Mouse (Mus musculus) R1 (cell line): ENCODE results near the gene Rbm4b.

ENCODE experiments used
- DNase-seq: peaks from one replicate; pipeline ENCODE4 v3.0.0-alpha.2; 2018; ENCODE audit warnings: low read depth, low spot score

Gene Rbm4b

DNA sequence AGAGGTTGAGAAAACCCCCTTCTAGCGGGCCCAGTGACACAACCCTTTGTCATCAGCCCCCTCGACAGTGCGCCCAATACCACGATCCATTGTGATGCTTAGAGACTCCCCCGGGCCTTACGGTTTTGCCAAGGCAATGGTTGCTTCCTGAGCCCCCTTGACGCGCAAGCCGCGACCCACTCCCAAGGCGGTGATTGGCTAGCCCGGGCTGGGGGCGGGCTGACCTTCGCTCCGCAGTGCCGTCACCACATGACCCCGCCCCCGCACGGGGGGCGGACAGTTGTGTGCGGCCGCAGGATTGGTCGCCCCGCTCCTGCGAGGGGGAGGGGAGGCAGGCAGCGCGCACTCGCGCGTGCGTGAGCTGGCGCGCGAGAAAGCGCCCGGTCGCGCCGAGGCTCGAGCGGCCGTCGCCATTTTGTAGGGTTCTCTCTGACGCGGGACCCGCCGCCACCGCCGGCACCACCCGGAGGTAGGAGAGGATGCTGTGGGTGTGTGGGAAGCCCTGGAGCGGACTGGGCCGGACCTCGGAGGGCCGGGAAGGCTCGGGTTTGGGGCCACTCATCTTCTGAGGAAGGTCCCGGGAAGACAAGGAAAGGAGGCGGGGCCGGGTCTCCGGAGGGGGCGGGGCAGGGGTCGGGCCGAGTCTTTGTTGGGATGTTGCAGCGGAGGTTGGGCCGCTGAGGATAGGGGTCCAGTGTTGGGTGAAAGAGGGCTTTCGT is at the start of gene Rbm4b:
Gene Rbm4b (plus strand): TSS at position 305 of the 719 bp plus-strand sequence.
- peak; percentile 96 for DNase-seq

GRCm38 (mm10) chr19:4708765-4709164 is 47.5 kb upstream of the Rbm4b start:
- DNase-seq: peak; percentile 53

GRCm38 (mm10) chr19:4711098-4711600 is 45.1 kb upstream of the Rbm4b start, which contains the start of gene Sptbn2:
Gene Sptbn2 (plus strand): TSS chr19:4711167.
- peak; percentile 38 for DNase-seq

DNA sequence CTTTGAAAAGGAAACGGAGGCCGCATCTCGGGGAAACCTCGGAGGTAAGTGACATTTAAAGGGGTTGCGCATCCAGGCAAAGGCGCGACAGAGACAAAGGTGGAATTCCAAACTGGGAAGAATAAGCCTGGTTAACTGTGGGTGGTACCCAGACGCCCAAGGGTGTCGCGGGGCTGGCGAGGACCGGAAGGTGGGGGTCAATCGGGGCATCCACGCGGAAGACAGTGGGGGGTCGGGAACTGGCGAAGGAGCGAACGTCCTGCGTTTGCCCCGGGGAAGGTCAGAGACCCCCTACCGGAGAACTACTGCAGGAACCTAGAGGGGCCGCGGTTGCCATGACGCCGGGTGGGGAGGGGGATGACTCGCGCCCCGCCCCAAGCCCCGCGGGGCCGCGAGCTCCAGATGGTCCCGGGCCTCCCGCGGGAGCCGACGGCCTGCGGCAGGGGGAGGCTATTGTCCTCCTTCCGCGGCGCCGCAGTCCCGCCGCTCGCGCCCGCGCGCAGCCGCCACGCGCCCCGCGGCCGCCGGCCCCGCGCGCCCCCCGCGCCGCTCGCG is 44.6 kb upstream of the Rbm4b start:
- DNase-seq: peak; percentile 63

GRCm38 (mm10) chr19:4712156-4712780 is 44.0 kb upstream of the Rbm4b start:
- peak; percentile 58 for DNase-seq

- DNase-seq: no peak
Observed at GRCm38 (mm10) chr19:4712781-4713526, 43.3 kb upstream of the Rbm4b start.

- no peak for DNase-seq
Observed at GRCm38 (mm10) chr19:4713886-4714285, 42.4 kb upstream of the Rbm4b start.

GRCm38 (mm10) chr19:4716756-4717155 is 39.5 kb upstream of the Rbm4b start:
- no peak for DNase-seq

- DNase-seq: no peak
Observed at GRCm38 (mm10) chr19:4717281-4717680, 39.0 kb upstream of the Rbm4b start.

GRCm38 (mm10) chr19:4718716-4719115 is 37.6 kb upstream of the Rbm4b start:
- DNase-seq: no peak

DNA sequence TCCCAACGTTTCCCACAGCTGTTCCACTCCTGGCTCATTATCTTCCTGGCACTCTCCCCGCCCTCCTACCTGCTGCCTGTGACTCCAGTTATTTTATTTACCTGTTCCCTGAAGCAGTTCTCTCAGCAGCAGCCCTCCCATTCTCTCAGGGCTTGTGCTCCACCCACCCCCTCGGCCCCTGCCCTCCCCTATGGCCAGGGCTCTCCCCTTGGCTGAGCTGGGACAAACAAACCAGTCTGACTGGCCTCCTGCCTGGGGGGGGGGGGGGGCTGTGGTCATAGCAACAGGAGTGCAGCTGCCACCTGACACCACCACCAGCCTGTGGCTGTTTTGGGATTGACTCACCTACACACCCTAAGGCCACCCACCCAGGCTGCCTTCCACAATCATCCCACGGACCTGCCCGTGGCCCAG is 36.9 kb upstream of the Rbm4b start:
- DNase-seq: no peak

DNA sequence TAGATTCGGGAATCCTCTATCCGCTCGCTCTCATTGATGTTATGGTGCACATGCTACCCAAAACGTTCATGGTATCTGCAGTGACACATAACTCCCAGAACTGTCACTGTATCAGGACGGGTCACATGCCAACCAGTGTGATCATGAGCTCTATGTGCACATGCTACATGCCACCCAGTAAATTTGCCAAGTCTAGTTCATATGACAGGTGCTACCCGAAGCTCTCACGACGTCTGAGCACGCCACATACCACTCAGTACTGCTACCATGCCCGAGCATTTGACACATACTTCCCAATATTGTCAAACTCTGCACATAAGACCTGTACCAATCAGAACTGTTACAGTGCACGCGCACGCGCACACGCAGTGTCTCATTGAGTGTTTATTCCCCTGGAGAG is 36.2 kb upstream of the Rbm4b start:
- no peak for DNase-seq

- peak; percentile 51 for DNase-seq
Observed at GRCm38 (mm10) chr19:4720671-4721244, 35.5 kb upstream of the Rbm4b start.

- DNase-seq: no peak
Observed at GRCm38 (mm10) chr19:4729186-4729585, 27.1 kb upstream of the Rbm4b start.

GRCm38 (mm10) chr19:4733052-4733451 is 23.2 kb upstream of the Rbm4b start:
- DNase-seq: no peak

GRCm38 (mm10) chr19:4737866-4738265 is 18.4 kb upstream of the Rbm4b start:
- DNase-seq: no peak

DNA sequence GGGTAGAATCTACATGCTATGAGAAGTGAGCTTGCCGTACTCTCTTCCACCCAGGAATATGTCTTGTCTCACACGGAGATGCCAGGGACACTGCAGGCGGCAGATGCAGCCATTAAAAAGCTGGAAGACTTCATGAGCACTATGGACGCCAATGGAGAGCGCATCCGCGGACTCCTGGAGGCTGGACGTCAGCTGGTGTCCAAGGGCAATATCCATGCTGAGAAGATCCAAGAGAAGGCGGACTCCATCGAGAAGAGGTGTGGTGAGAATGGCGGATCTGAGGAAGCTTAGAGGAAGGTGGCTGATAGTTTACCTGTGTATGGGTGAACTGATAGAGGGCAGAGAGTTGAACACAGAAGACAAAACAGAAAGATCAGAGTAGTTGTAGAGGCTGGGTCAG is 17.2 kb upstream of the Rbm4b start:
- no peak for DNase-seq

DNA sequence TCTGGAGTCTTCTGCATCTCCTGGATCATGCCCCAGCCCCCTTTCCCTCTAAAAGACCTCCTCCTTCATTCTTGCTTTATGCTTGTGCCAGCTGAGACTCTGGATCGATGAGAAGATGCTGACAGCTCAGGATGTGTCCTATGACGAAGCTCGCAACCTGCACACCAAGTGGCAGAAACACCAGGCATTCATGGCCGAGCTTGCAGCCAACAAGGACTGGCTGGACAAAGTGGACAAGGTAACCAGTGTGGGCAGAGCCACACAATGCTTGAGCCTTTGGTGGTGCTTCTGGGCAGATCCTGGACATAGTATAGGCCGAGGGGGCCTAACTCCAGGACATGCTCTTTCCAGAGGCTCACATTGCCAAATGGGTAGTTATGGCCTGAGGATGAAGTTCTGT is 16.5 kb upstream of the Rbm4b start:
- DNase-seq: no peak

DNA sequence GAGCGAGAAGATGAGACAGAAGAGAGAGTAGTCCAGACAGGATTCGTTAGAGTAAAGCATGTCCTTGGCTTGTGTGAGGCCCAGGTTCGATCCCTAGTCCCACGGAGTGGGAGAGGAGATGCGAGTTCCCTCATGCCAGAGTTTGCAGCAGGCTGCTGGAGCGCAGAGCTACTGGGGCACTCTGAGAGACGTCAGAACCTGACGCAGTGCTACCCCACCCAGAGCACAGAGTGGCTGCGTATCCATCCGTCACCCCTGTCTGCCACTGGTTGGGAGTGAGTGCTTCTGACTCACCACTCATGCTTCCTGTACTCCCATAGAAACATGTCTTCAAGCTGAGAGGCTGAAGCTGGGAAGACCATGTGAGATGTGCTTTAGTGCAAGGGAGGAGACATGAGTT is 14.8 kb upstream of the Rbm4b start:
- DNase-seq: no peak

DNA sequence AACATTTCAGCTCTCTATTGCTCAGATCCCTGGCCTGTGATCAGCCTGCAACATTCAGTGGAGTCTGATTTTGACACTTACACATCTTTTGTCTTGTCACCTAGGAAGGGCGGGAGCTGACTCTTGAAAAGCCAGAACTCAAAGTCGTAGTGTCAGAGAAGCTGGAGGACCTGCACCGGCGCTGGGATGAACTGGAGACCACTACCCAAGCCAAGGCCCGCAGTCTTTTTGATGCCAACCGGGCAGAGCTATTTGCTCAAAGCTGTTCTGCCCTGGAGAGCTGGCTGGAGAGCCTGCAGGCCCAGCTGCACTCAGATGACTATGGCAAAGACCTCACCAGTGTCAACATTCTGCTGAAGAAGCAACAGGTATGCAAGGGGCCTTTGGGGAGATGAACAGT is 14.1 kb upstream of the Rbm4b start:
- no peak for DNase-seq

- DNase-seq: peak; percentile 58
Observed at GRCm38 (mm10) chr19:4743524-4743923, 12.8 kb upstream of the Rbm4b start.

DNA sequence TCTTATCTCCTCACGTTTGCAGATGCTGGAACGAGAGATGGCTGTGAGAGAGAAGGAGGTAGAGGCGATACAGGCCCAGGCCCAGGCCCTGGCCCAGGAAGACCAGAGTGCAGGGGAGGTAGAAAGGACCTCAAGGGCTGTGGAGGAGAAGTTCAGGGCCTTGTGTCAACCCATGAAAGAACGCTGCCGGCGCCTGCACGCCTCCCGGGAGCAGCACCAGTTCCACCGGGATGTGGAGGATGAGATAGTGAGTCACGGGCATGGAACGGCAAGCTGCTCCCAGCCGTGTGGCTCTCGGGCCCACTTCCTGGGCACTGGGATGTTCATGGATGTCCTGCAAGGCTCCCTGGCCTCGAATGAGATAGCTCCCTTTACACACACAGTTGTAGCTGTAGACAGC is 12.3 kb upstream of the Rbm4b start:
- DNase-seq: no peak
